Mouse (Mus musculus): ENCODE results near the gene Scgb1c1. TPM values are rescaled to one million over a fixed set of nuclear protein-coding genes. Genes with fewer than 3 reads are reported as not detected.

Gene Scgb1c1
- polyA plus RNA-seq, 1 experiment from 2014 or later, result not detected

DNA sequence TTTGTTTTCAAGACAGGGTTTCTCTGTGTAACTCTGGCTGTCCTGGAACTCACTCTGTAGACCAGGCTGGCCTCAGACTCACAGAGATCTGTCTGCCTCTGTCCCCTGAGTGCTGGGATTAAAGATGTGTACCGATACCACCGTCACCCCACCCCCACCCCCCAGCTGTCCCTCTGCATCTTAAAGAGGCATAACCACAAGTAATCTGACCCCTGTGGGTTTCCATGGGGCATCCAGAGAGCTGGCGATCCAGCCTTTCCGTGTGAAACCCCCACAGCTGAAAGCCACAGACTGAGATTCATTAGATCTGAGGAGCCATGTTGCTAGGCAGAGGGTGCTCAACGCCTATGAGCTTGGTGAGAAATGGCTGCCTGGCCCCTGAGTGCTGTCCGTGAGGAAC is 14.7 kb downstream of the Scgb1c1 start:
- Histone ChIP-seq H3K4me1 (ENCODE audit: control insufficient read depth, insufficient read depth, low read length) (peaks cover 18% of the 10 kb centered on the region), H3K9ac (ENCODE audit: low read length) (no peak overlapping the region), H3K4me3 (ENCODE audit: low read depth, low read length) (no peak overlapping the region), H3K27ac (ENCODE audit: low read depth, low read length) (no peak overlapping the region), H3K36me3 (ENCODE audit: control insufficient read depth, insufficient read depth, low read length) (peaks cover 65% of the 10 kb centered on the region), H3K9me3 (replicated peaks; ENCODE audit: control insufficient read depth, low read length) (no peaks in the 10 kb centered on the region), H3K4me2 (ENCODE audit: low read length) (no peak overlapping the region), H3K27me3 (replicated peaks; ENCODE audit: control insufficient read depth, insufficient read depth, low read length) (no peaks in the 10 kb centered on the region)
- DNase-seq (ENCODE audit: low spot score) (no peak), ATAC-seq (no peak)
- WGBS, result 80% methylated on average over 6 of the region's 6 CpGs

DNA sequence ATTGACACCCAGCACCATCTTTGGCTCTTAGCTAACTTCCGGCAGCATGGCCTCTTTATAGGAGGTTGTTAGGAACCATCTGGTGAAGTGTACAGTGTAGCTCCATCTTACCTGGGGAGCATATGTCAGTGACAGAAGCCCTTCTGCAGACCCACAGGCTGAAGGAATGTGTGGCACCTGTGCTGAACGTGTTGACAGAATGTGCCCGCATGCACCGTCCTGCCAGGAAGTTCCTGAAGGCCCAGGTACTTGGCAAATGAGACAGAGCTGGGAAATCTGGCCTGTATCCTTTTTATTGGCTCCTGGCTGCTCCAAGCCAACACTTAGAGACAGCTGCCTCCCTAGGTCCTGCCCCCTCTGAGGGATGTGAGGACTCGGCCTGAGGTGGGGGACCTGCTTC is 15.4 kb downstream of the Scgb1c1 start:
- WGBS, result 90% methylated on average over 5 of the region's 5 CpGs
- Histone ChIP-seq H3K4me2 (ENCODE audit: low read length) (no peak overlapping the region), H3K4me1 (ENCODE audit: control insufficient read depth, insufficient read depth, low read length) (peaks cover 11% of the 10 kb centered on the region), H3K9me3 (replicated peaks; ENCODE audit: control insufficient read depth, low read length) (no peaks in the 10 kb centered on the region), H3K27ac (ENCODE audit: low read depth, low read length) (no peak overlapping the region), H3K27me3 (replicated peaks; ENCODE audit: control insufficient read depth, insufficient read depth, low read length) (no peaks in the 10 kb centered on the region), H3K9ac (ENCODE audit: low read length) (no peak overlapping the region), H3K36me3 (ENCODE audit: control insufficient read depth, insufficient read depth, low read length) (peaks cover 70% of the 10 kb centered on the region), H3K4me3 (ENCODE audit: low read depth, low read length) (no peak overlapping the region)
- ATAC-seq, result no peak
- no peak for DNase-seq (ENCODE audit: low spot score)

DNA sequence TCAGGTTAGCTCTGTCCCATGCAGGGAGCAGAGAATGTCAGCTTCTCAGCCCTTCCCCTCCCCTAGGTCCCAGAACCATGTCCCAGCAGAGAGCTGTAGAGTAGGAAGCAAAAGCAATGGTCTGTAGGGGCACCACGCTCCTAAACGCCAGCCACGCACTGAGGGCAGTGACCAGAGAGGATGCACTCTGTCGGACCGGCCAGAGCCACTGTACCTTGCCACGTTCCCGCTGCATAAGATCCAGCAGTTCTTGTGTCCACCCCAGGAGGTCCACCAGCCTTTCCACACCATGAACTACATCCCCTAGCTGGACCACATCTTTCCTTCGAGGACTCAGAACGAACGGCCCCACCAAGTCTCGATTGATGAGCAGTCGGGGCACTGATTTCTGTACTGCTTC is 19.4 kb downstream of the Scgb1c1 start:
- WGBS, result 90% methylated on average over 12 of the region's 12 CpGs
- Histone ChIP-seq H3K9ac (ENCODE audit: low read length) (no peak overlapping the region), H3K4me1 (ENCODE audit: control insufficient read depth, insufficient read depth, low read length) (no peaks in the 10 kb centered on the region), H3K36me3 (ENCODE audit: control insufficient read depth, insufficient read depth, low read length) (peaks cover 69% of the 10 kb centered on the region), H3K4me2 (ENCODE audit: low read length) (no peak overlapping the region), H3K9me3 (replicated peaks; ENCODE audit: control insufficient read depth, low read length) (no peaks in the 10 kb centered on the region), H3K27me3 (replicated peaks; ENCODE audit: control insufficient read depth, insufficient read depth, low read length) (no peaks in the 10 kb centered on the region), H3K27ac (ENCODE audit: low read depth, low read length) (no peak overlapping the region), H3K4me3 (ENCODE audit: low read depth, low read length) (no peak overlapping the region)
- no peak for DNase-seq (ENCODE audit: low spot score)
- no peak for ATAC-seq

DNA sequence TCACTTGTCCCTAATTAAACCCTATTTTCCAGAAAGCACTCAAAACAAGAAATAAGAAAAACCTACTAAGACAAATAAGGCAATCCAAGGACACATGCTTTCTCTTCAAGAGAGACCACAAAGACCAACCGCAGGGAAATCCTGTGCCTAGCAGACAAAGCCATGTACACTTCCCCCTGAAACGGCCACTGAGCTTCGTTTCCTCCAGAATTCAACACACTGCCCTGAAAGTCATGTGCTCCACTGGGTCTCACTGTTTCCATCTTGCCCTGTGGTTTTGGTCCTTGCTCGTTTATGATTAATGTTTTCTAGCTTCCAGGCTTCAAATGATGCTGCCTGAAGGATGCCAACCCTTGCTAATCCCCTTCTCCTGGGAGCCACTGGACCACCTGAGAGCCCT is 28.9 kb downstream of the Scgb1c1 start:
- DNase-seq (ENCODE audit: low spot score) (no peak), ATAC-seq (no peak)
- H3K4me2 ChIP-seq (ENCODE audit: low read length), result no peak overlapping the region
- H3K9me3 ChIP-seq (replicated peaks; ENCODE audit: control insufficient read depth, low read length), result no peaks in the 10 kb centered on the region
- WGBS, result 86% methylated on average over 4 of the region's 4 CpGs
- no peaks in the 10 kb centered on the region for H3K27me3 ChIP-seq (replicated peaks; ENCODE audit: control insufficient read depth, insufficient read depth, low read length)
- no peak overlapping the region for H3K9ac ChIP-seq (ENCODE audit: low read length)
- H3K4me1 ChIP-seq (ENCODE audit: control insufficient read depth, insufficient read depth, low read length), result no peaks in the 10 kb centered on the region
- no peak overlapping the region for H3K4me3 ChIP-seq (ENCODE audit: low read depth, low read length)
- no peak overlapping the region for H3K27ac ChIP-seq (ENCODE audit: low read depth, low read length)
- peaks cover 8% of the 10 kb centered on the region; the same call in 1 of the 2 replicates for H3K36me3 ChIP-seq (ENCODE audit: control insufficient read depth, insufficient read depth, low read length)

DNA sequence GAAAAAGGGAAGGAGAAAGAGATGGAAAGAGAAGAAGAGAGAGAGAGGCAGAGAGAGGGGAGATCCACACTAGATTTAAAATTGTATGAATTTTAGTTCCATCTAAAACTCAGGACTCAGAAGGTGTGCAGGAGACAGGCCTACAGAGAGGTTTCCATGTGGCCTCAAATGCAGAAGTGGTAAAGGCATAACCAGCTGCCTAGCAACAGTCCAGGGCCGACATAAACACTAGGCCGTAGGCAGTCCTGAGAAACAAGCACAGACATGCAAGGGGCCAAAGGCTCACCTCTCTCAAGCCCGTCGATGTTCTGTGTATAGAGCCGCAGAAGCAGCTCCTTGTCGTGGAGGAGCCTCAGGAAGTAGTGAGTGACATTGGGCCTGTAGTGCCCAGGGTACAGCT is 32.0 kb downstream of the Scgb1c1 start:
- Histone ChIP-seq H3K9ac (ENCODE audit: low read length) (no peak overlapping the region), H3K36me3 (ENCODE audit: control insufficient read depth, insufficient read depth, low read length) (peaks cover 8% of the 10 kb centered on the region; the same call in 1 of the 2 replicates), H3K27me3 (replicated peaks; ENCODE audit: control insufficient read depth, insufficient read depth, low read length) (no peaks in the 10 kb centered on the region), H3K27ac (ENCODE audit: low read depth, low read length) (no peak overlapping the region), H3K4me1 (ENCODE audit: control insufficient read depth, insufficient read depth, low read length) (0 out of 2 replicates have a peak, but pooled peaks cover 4% of the 10 kb centered on the region), H3K9me3 (replicated peaks; ENCODE audit: control insufficient read depth, low read length) (no peaks in the 10 kb centered on the region), H3K4me2 (ENCODE audit: low read length) (no peak overlapping the region), H3K4me3 (ENCODE audit: low read depth, low read length) (no peak overlapping the region)
- WGBS, result 89% methylated on average over 6 of the region's 6 CpGs
- no peak for DNase-seq (ENCODE audit: low spot score)
- ATAC-seq, result no peak

DNA sequence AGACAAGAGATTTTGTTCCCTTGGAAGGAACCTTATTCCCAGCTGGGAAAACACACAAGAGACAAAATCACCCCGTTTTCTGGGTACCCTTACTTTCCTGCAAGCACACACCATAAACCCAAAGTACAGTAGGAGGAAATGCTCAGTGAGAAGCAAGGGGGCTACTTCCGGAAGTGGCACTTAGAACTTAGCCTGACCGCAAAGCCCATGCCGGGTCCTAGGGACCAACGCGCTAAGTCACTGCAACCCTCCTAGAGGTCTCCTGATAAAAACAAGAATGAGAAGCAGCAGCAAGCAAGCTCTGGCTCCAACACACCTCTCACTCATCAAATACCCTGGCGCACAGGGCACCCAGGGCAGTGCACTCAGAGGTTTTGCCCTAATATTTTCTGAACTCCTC is 34.0 kb downstream of the Scgb1c1 start:
- ATAC-seq, result no peak
- H3K4me2 ChIP-seq (ENCODE audit: low read length), result no peak overlapping the region
- peaks cover 10% of the 10 kb centered on the region; the same call in 1 of the 2 replicates for H3K36me3 ChIP-seq (ENCODE audit: control insufficient read depth, insufficient read depth, low read length)
- H3K9me3 ChIP-seq (replicated peaks; ENCODE audit: control insufficient read depth, low read length), result no peaks in the 10 kb centered on the region
- no peak overlapping the region for H3K4me3 ChIP-seq (ENCODE audit: low read depth, low read length)
- no peak overlapping the region for H3K27ac ChIP-seq (ENCODE audit: low read depth, low read length)
- H3K27me3 ChIP-seq (replicated peaks; ENCODE audit: control insufficient read depth, insufficient read depth, low read length), result no peaks in the 10 kb centered on the region
- H3K4me1 ChIP-seq (ENCODE audit: control insufficient read depth, insufficient read depth, low read length), result peaks cover 7% of the 10 kb centered on the region; the same call in 1 of the 2 replicates
- 95% methylated on average over 7 of the region's 7 CpGs for whole genome bisulfite sequencing
- H3K9ac ChIP-seq (ENCODE audit: low read length), result no peak overlapping the region
- DNase-seq (ENCODE audit: low spot score), result no peak

DNA sequence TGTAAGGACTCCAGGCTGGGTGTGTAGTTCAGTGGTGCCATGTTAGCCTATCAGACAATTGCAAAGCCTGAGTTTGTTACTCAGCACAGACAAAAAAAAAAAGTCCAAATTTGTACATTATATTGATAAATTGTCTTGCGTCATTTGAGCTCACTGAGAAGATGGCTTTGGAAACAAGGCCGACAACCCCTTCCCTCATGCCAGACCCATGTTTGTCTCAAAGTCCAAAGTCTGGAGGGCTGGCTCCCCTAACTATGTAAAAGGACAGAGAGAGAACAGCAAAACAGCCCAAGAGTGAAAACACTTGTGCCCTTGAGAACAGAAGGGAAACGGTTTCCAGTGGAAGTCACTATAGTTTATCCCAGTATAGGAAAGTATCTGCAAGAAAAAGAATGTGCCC is 35.1 kb downstream of the Scgb1c1 start:
- Histone ChIP-seq H3K9ac (ENCODE audit: low read length) (no peak overlapping the region), H3K27me3 (replicated peaks; ENCODE audit: control insufficient read depth, insufficient read depth, low read length) (no peaks in the 10 kb centered on the region), H3K36me3 (ENCODE audit: control insufficient read depth, insufficient read depth, low read length) (peaks cover 7% of the 10 kb centered on the region; the same call in 1 of the 2 replicates), H3K4me1 (ENCODE audit: control insufficient read depth, insufficient read depth, low read length) (peaks cover 7% of the 10 kb centered on the region; the same call in 1 of the 2 replicates), H3K4me2 (ENCODE audit: low read length) (no peak overlapping the region), H3K4me3 (ENCODE audit: low read depth, low read length) (no peak overlapping the region), H3K9me3 (replicated peaks; ENCODE audit: control insufficient read depth, low read length) (no peaks in the 10 kb centered on the region), H3K27ac (ENCODE audit: low read depth, low read length) (no peak overlapping the region)
- no peak for ATAC-seq
- DNase-seq (ENCODE audit: low spot score), result no peak
- WGBS, result 85% methylated on average over 3 of the region's 3 CpGs

DNA sequence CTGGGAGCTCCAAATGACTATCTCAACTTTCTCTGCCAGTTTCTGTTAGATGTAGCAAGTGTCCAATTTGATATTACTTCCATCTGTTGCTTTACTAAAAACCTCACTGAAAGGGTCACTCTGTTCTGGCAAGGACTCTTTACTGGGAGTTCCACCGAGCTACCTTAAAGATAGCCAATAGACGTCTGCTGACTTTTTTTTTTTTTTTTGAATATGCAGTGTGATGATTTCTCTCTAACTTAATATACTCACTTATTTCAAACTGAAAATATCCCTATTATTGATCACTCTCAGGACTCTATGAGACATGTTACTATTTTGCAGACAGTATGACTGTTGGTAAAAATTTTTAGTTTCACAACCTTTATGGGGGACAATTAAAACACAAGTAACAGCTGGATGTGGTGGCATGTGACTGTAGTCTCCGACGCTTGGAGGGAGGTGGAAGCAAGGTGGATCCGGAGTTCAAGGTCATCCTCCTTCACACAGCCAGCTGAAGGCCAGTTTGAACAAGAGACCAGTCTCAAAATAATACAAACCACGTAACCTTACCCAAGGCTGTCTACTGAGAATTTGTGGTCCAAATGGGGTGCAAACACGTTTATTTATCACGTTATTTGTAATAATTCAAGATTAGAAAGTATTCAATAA is 35.6 kb downstream of the Scgb1c1 start:
- no peak for ATAC-seq
- H3K4me1 ChIP-seq (ENCODE audit: control insufficient read depth, insufficient read depth, low read length), result peaks cover 7% of the 10 kb centered on the region; the same call in 1 of the 2 replicates
- H3K9me3 ChIP-seq (replicated peaks; ENCODE audit: control insufficient read depth, low read length), result no peaks in the 10 kb centered on the region
- peaks cover 12% of the 10 kb centered on the region for H3K36me3 ChIP-seq (ENCODE audit: control insufficient read depth, insufficient read depth, low read length)
- DNase-seq (ENCODE audit: low spot score), result no peak
- 32% methylated on average over 8 of the region's 8 CpGs for WGBS
- peak overlapping the region; percentile 70 for H3K4me2 ChIP-seq (ENCODE audit: low read length)
- peak overlapping the region; percentile 83; the same call in 1 of the 2 replicates for H3K9ac ChIP-seq (ENCODE audit: low read length)
- H3K4me3 ChIP-seq (ENCODE audit: low read depth, low read length), result peak overlapping the region; percentile 85
- H3K27ac ChIP-seq (ENCODE audit: low read depth, low read length), result no peak overlapping the region
- H3K27me3 ChIP-seq (replicated peaks; ENCODE audit: control insufficient read depth, insufficient read depth, low read length), result no peaks in the 10 kb centered on the region

DNA sequence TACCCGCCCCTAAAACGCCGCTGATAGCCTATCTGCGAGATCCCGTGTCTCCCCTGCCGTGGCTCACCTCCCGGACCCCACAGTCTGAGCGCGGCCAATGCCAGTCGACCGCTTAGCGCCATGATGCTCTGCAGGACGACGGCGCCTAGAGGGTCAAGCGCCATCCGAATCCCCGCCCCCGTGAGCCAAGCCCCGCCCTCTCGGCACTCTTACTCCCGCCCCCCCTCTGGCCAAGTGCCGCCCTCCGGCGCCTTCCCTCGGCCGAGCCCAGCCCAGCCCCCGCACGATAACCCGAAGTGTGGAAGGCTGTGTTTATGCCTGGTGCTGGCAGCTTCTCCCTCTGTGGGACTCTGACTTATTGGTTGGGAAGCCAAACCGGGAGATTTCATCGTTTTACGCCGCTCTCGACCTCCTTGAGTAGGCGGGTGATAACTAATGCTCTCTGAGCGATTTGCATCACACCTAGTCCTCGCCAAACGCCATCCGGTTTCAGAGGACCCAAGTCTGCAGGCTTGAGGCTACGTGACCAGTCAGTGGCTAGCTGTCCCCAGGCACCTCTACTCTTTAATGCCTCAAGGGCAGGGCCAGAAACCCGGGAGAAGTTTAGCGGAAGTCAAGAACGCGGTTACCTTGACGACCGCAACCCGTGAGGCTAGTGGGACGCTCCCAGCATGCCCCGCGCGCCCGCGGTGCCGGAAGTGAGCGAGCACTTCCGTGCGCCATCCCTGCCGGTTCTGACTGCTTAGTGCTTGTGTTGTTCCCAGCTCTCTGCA is 36.5 kb downstream of the Scgb1c1 start, which contains the start of the genes Psmd13 and Sirt3:
Gene Psmd13 (plus strand): TSS at position 273 of the 773 bp plus-strand sequence.
Gene Sirt3 (minus strand): TSS at position 614 of the 773 bp plus-strand sequence.
- Histone ChIP-seq H3K36me3 (ENCODE audit: control insufficient read depth, insufficient read depth, low read length) (peaks cover 21% of the 10 kb centered on the region), H3K27me3 (replicated peaks; ENCODE audit: control insufficient read depth, insufficient read depth, low read length) (no peaks in the 10 kb centered on the region), H3K9me3 (replicated peaks; ENCODE audit: control insufficient read depth, low read length) (no peaks in the 10 kb centered on the region), H3K27ac (ENCODE audit: low read depth, low read length) (peak within 1 kb of the TSS; percentile 80), H3K4me2 (ENCODE audit: low read length) (peak within 1 kb of the TSS; percentile 70), H3K9ac (ENCODE audit: low read length) (peak within 1 kb of the TSS; percentile 83), H3K4me3 (ENCODE audit: low read depth, low read length) (peak within 1 kb of the TSS; percentile 85), H3K4me1 (ENCODE audit: control insufficient read depth, insufficient read depth, low read length) (peaks cover 7% of the 10 kb centered on the region; the same call in 1 of the 2 replicates)
- WGBS, result under 1% methylated on average over 59 of the region's 59 CpGs
- DNase-seq (ENCODE audit: low spot score) (peak; percentile 97), ATAC-seq (peak; percentile 97)

Measured in forebrain, embryonic 14.5 days (tissue).